Mouse (Mus musculus): Measurements from ENCODE around the gene Olfr970.
"Not testable (repeated sequence)": the region's sequence is repeated elsewhere in the genome, so short reads cannot be mapped to it uniquely, and the experiment has no call there.

The Olfr970 gene

GRCm38 (mm10) chr9:39808560-39808959 lies at the start of gene Olfr970:
Olfr970 (plus strand) TSS chr9:39808860.
- in situ Hi-C loops (cut with MboI) = no loop called here

- in situ Hi-C loops (cut with MboI) = no loop called here
Observed at GRCm38 (mm10) chr9:39783153-39783552, 25.5 kb upstream of the Olfr970 start, which contains the start of gene Olfr968. Olfr968 (minus strand) TSS chr9:39783253.

GRCm38 (mm10) chr9:39790558-39790957 lies 18.1 kb upstream of the Olfr970 start, which contains the start of gene Olfr969:
Olfr969 (plus strand) TSS chr9:39790945.
- in situ Hi-C loops (cut with MboI) = no loop called here

- in situ Hi-C loops (cut with MboI) = not testable (repeated sequence)
Observed at GRCm38 (mm10) chr9:39836576-39836975, 27.9 kb downstream of the Olfr970 start, which contains the start of gene Olfr971. Olfr971 (plus strand) TSS chr9:39836876.

GRCm38 (mm10) chr9:39866122-39866521 lies 57.5 kb downstream of the Olfr970 start, which contains the start of gene Olfr972:
Olfr972 (plus strand) TSS chr9:39866422.
- in situ Hi-C loops (cut with MboI) = no loop called here
